Mouse (Mus musculus): Measurements from ENCODE around the gene Acsbg2.

Acsbg2 gene

DNA sequence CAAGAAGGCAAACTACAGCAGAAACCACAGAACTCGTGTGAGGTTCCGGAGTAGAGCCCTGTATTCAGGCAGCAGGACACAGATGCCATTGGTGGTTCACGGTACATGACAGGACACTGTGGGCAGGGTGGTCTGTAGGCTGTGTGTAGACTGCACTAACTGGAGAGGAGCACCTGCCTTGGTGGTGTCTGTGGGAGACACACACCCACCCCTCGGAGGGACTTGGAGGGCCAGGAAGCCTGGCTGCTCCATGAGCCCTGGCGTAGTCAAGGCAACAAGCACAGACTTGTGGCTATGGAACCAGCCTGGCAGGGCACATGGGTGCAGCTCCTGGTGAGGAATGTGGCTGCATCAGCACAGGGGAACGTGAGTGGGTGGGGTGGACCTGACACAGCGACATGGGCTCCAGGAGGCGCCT is 54.5 kb downstream of the Acsbg2 start:
- no peak for DNase-seq

- DNase-seq = no peak
Observed at GRCm38 (mm10) chr17:56819032-56819545, 55.2 kb downstream of the Acsbg2 start.

DNA sequence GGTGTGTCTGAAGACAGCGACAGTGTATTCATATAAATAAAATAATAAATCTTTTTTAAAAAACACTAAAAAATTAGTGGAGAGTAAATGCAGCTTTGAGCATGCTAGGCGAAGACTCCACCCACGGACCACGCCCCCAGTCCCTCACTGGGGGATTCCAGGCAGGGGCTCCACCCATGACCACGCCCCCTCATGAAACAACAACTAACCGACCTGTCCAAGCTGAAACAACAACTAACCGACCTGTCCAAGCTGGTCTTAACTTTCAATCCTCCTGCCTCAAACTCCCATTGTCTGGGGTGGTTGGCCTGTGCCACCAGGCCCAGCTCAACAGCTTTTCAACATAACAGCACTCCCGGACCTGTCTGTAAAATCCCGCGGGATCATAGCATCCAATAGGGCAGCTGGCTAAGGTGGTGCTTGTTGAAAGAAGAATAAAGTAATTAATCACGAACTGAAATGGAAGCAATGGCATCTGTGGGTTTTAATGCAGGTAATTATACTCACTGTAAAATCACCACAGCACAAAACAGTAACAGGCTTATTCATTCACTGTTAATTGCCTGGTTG is 56.1 kb downstream of the Acsbg2 start:
- DNase-seq = no peak

DNA sequence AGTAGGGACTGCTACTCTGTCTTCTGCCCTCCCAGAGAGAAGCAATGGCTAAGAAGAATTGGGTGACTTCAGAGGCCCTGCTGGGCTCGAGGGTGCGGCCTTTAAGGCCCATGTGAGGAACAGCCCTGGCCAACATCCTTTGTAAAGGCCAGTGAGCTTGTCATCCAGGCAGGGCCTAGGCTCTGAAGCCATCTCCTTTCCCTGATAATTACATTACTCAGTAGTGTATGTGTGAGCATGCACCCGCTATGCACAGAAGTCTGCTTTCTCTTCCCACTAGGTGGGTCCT is 59.2 kb downstream of the Acsbg2 start:
- no peak for DNase-seq

- DNase-seq = peak; percentile 49 to 66
Observed at GRCm38 (mm10) chr17:56814316-56815056, 59.8 kb downstream of the Acsbg2 start.

GRCm38 (mm10) chr17:56810245-56810644 is 64.0 kb downstream of the Acsbg2 start:
- DNase-seq = peak; percentile 79 to 86

DNA sequence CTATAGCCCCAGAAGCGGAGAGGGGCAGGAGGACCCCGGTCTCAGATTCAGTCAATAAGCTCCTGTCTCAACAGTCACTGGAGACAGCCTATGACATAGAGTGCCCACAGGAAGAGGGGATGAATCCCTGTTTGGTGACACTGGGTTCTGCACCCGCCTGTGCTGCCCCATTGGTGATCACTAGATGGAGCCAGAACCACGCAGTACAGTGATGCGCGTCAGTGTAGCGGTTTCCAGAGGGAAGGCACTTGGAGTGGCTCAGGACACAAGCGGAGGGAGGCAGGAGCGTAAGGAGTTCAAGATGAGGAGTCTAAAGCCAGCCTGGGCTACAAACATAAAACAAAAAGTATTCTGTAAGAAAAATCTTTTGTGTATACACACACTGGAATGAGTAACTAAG is 65.7 kb downstream of the Acsbg2 start:
- peak; percentile 89 for DNase-seq

DNA sequence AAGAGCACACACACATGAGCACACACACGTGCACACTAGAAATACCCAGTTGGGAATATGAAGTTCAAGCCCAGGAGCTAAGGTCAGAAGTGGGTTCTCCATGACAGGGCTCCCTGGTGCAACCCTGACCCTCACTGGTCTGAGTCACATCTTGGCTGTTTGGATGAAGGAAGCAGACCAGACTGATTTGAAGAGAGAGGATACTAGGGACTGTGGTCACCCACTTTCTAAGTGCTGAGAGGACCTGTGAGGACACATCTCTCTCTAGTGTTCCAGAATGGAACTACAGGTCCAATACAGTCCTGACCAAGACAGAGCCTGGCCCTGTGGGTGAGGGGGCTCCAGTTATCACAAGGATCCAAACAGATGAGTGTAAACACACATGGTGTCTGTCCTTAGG is 68.5 kb downstream of the Acsbg2 start:
- DNase-seq = no peak

- no peak for DNase-seq
Observed at GRCm38 (mm10) chr17:56804952-56805351, 69.3 kb downstream of the Acsbg2 start.

DNA sequence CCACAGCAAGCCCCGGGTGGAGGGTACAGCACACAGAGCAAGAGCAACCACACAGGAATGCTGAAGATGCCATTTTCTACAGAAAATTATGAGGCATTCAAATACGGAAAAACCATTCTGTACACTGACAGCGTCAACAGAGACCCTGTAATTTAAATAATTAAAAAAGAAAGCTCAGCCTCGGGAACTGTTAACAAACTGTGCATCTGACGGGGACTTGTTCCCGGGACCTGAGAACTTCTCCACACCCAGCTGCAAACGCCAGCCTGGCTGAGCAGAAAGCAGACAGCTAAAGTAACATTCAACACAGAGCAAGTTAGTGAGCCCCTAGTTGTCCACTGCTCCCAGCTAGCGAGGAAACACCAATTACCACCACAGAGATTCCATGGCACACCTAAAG is 72.2 kb downstream of the Acsbg2 start:
- DNase-seq = no peak

- DNase-seq = no peak
Observed at GRCm38 (mm10) chr17:56799276-56799675, 75.0 kb downstream of the Acsbg2 start.

- DNase-seq = no peak
Observed at GRCm38 (mm10) chr17:56793614-56794319, 80.5 kb downstream of the Acsbg2 start.

Data from cerebellum, postnatal 14 days (tissue).